ENCODE assay signal across 8 mouse cellular contexts in genomic region chr14:6108272-6108925, GRCm38 (mm10). TPM values are rescaled to one million over a fixed set of nuclear protein-coding genes. Genes with fewer than 3 reads are reported as not detected.
DNase-seq lines count a peak whose midpoint lies in the region; ATAC-seq lines count a peak whose summit lies in the region.
"Not testable (repeated sequence)": the region's sequence is repeated elsewhere in the genome, so short reads cannot be mapped to it uniquely, and the experiment has no call there.

TSS of gene Gm3468 (minus strand) at chr14:6108665.

- intact Hi-C loops in heart, postnatal 10 days (cut with DNase I) = not testable (repeated sequence)

- H3K36me3 ChIP-seq in forebrain, embryonic 16.5 days (ENCODE audit: control insufficient read depth, insufficient read depth); liver, embryonic 11.5 days (ENCODE audit: control insufficient read depth, insufficient read depth, low read length); stomach, embryonic 16.5 days (ENCODE audit: control insufficient read depth, insufficient read depth, low read length): not testable (repeated sequence)

- DNase-seq in cerebellum, adult 8-10 months = peak; percentile 11
- peak; percentile 51 to 66 for DNase-seq in heart, postnatal 10 days
- peak; percentile 48 for DNase-seq in kidney, postnatal 14 days
- peak; percentile 70 for DNase-seq in liver, embryonic 11.5 days (ENCODE audit: low spot score)
- DNase-seq in naive thymus-derived CD4-positive, alpha-beta T cell, adult 2 months (ENCODE audit: low read depth) = peak; percentile 21

- not testable (repeated sequence) for H3K27ac ChIP-seq in forebrain, embryonic 16.5 days (ENCODE audit: low read length); liver, embryonic 11.5 days (ENCODE audit: low read depth, low read length); stomach, embryonic 16.5 days (ENCODE audit: low read length)

- ATAC-seq in CD4-positive, CD25-positive, alpha-beta regulatory T cell, adult 4 months = peak; percentile 92
- peak; percentile 92 for ATAC-seq in forebrain, embryonic 16.5 days
- ATAC-seq in liver, embryonic 11.5 days (replicated peaks; ENCODE audit: low FRiP score) = not testable (repeated sequence)
- ATAC-seq in stomach, embryonic 16.5 days (ENCODE audit: insufficient read depth, low FRiP score) = peak; percentile 79

- H3K9ac ChIP-seq in forebrain, embryonic 16.5 days (replicated peaks; ENCODE audit: low read depth, low read length) = peak within 1 kb of the TSS; percentile 35
- not testable (repeated sequence) for H3K9ac ChIP-seq in liver, embryonic 11.5 days (ENCODE audit: low read depth, low read length); stomach, embryonic 16.5 days (ENCODE audit: low read length)

- peak within 1 kb of the TSS; percentile 41 for H3K4me3 ChIP-seq in forebrain, embryonic 16.5 days (replicated peaks; ENCODE audit: low read length)
- peak within 1 kb of the TSS; percentile 23 for H3K4me3 ChIP-seq in liver, embryonic 11.5 days (ENCODE audit: low read depth, low read length)
- H3K4me3 ChIP-seq in stomach, embryonic 16.5 days (replicated peaks; ENCODE audit: low read length) = peak within 1 kb of the TSS; percentile 35

- 2% methylated on average over 28 of the region's 51 CpGs for WGBS in forebrain, embryonic 16.5 days
- WGBS in liver, embryonic 11.5 days = 2% methylated on average over 34 of the region's 51 CpGs
- under 1% methylated on average over 36 of the region's 51 CpGs for WGBS in stomach, embryonic 16.5 days

- peak within 1 kb of the TSS; percentile 48 for H3K4me2 ChIP-seq in forebrain, embryonic 16.5 days (ENCODE audit: low read length)
- peak within 1 kb of the TSS; percentile 37 for H3K4me2 ChIP-seq in liver, embryonic 11.5 days
- H3K4me2 ChIP-seq in stomach, embryonic 16.5 days (ENCODE audit: low read depth, low read length) = peak within 1 kb of the TSS; percentile 44

- H3K27me3 ChIP-seq in forebrain, embryonic 16.5 days (replicated peaks; ENCODE audit: control insufficient read depth, insufficient read depth, low read length); liver, embryonic 11.5 days (replicated peaks; ENCODE audit: control insufficient read depth, insufficient read depth, low read length); stomach, embryonic 16.5 days (ENCODE audit: control insufficient read depth, insufficient read depth, low read length): not testable (repeated sequence)

- H3K4me1 ChIP-seq in forebrain, embryonic 16.5 days (replicated peaks; ENCODE audit: control insufficient read depth, insufficient read depth, low read length); liver, embryonic 11.5 days (replicated peaks; ENCODE audit: control insufficient read depth, insufficient read depth, low read length); stomach, embryonic 16.5 days (ENCODE audit: control insufficient read depth, insufficient read depth, low read length): not testable (repeated sequence)

- not testable (repeated sequence) for H3K9me3 ChIP-seq in forebrain, embryonic 16.5 days (ENCODE audit: control insufficient read depth, low read length); liver, embryonic 11.5 days (ENCODE audit: control insufficient read depth, low read length); stomach, embryonic 16.5 days (replicated peaks; ENCODE audit: control insufficient read depth, low read length)

RNA-seq across cellular contexts. Expression of gene Gm3468, which starts in this region (rescaled TPM):
- 10 to 100 TPM in 1 of 2 experiments, 1 to 10 TPM in 1; 8.2 to 12.4 TPM for polyA plus RNA-seq in CD4-positive, CD25-positive, alpha-beta regulatory T cell, adult 4 months (2017; shearing (Covaris generic))
- polyA plus RNA-seq in forebrain, embryonic 16.5 days (2015; fragmentation: Nextera tagmentation; extraction: Ambion mirVana) = 3.3 and 3.6 TPM in 2 replicates
- under 1 TPM; 0.36 to 0.57 TPM for total RNA-seq in heart, postnatal 10 days (2021)
- 0.43 and 0.73 TPM in 2 replicates for polyA plus RNA-seq in liver, embryonic 11.5 days (2014; fragmentation: Nextera tagmentation; extraction: Ambion mirVana)
- polyA plus RNA-seq in stomach, embryonic 16.5 days (2015; fragmentation: Nextera tagmentation; extraction: Ambion mirVana) = 1.4 and 1.8 TPM in 2 replicates

Comparison
In these comparisons a context has a peak if more than half of its experiments do, and no peak if none do; other contexts are left out.
1. Peak in DNase-seq in heart, postnatal 10 days; RNA of the gene not detected or under 1 TPM.
2. Peak in DNase-seq, H3K4me3 ChIP-seq and H3K4me2 ChIP-seq in liver, embryonic 11.5 days; RNA of the gene not detected or under 1 TPM.
3. DNase-seq: peak in every context shown above with its lines; median percentile 70 in liver, embryonic 11.5 days; 58 in heart, postnatal 10 days; 48 in kidney, postnatal 14 days; 21 in naive thymus-derived CD4-positive, alpha-beta T cell, adult 2 months; 11 in cerebellum, adult 8-10 months.